Mouse (Mus musculus): ENCODE results near the gene Stard7. TPM values are rescaled to one million over a fixed set of nuclear protein-coding genes. Genes with fewer than 3 reads are reported as not detected.
A peak's percentile ranks its signal among the peaks of the same experiment; 100 is the strongest.

The Stard7 gene
- polyA plus RNA-seq, 1 experiment from 2014 or later: 37.9 TPM

GRCm38 (mm10) chr2:127341159-127341558 lies 71.1 kb downstream of the Stard7 start:
- Histone ChIP-seq H3K27ac (ENCODE audit: low read length) (no peak overlapping the region), H3K4me1 (ENCODE audit: insufficient read depth, low read depth, low read length) (no peaks in the 10 kb centered on the region), H3K9me3 (ENCODE audit: low read length) (no peaks in the 10 kb centered on the region), H3K9ac (replicated peaks; ENCODE audit: low read depth) (no peak overlapping the region), H3K36me3 (ENCODE audit: insufficient read depth, low read length) (no peaks in the 10 kb centered on the region), H3K27me3 (replicated peaks; ENCODE audit: insufficient read depth, low read length) (no peaks in the 10 kb centered on the region; the same call in 1 of the 2 replicates), H3K4me2 (replicated peaks; ENCODE audit: low read depth, low read length) (no peak overlapping the region), H3K4me3 (ENCODE audit: low read depth, low read length) (no peak overlapping the region)
- ATAC-seq (no peak), DNase-seq (ENCODE audit: low spot score) (peak; percentile 53)
- TF ChIP-seq CTCF (IDR thresholded peaks at IDR 0.05): peak; percentile 94
- TF ChIP-seq EP300 (IDR thresholded peaks at IDR 0.05): no peak
- 4% methylated on average over 3 of the region's 3 CpGs for WGBS

- Histone ChIP-seq H3K4me3 (ENCODE audit: low read depth, low read length) (no peak overlapping the region), H3K4me2 (replicated peaks; ENCODE audit: low read depth, low read length) (no peak overlapping the region), H3K27me3 (replicated peaks; ENCODE audit: insufficient read depth, low read length) (no peaks in the 10 kb centered on the region), H3K4me1 (ENCODE audit: insufficient read depth, low read depth, low read length) (no peaks in the 10 kb centered on the region), H3K9me3 (ENCODE audit: low read length) (no peaks in the 10 kb centered on the region), H3K36me3 (ENCODE audit: insufficient read depth, low read length) (no peaks in the 10 kb centered on the region), H3K9ac (replicated peaks; ENCODE audit: low read depth) (no peak overlapping the region), H3K27ac (ENCODE audit: low read length) (no peak overlapping the region)
- no peak for ATAC-seq
- WGBS: 45% methylated on average over 1 of the region's 1 CpGs
- no peak for DNase-seq (ENCODE audit: low spot score)
- TF ChIP-seq CTCF (IDR thresholded peaks at IDR 0.05) (peak; percentile 55), EP300 (IDR thresholded peaks at IDR 0.05) (no peak)
Observed at GRCm38 (mm10) chr2:127346334-127346733, 76.3 kb downstream of the Stard7 start.

GRCm38 (mm10) chr2:127347147-127347985 lies 77.3 kb downstream of the Stard7 start:
- no peaks in the 10 kb centered on the region for H3K36me3 ChIP-seq (ENCODE audit: insufficient read depth, low read length)
- no peak overlapping the region for H3K27ac ChIP-seq (ENCODE audit: low read length)
- no peaks in the 10 kb centered on the region for H3K27me3 ChIP-seq (replicated peaks; ENCODE audit: insufficient read depth, low read length)
- TF ChIP-seq EP300 (IDR thresholded peaks at IDR 0.05) (no peak), CTCF (IDR thresholded peaks at IDR 0.05) (no peak)
- DNase-seq (ENCODE audit: low spot score) (no peak), ATAC-seq (no peak)
- no peak overlapping the region for H3K4me3 ChIP-seq (ENCODE audit: low read depth, low read length)
- H3K4me1 ChIP-seq (ENCODE audit: insufficient read depth, low read depth, low read length): no peaks in the 10 kb centered on the region
- no peak overlapping the region for H3K4me2 ChIP-seq (replicated peaks; ENCODE audit: low read depth, low read length)
- H3K9ac ChIP-seq (replicated peaks; ENCODE audit: low read depth): no peak overlapping the region
- no peaks in the 10 kb centered on the region for H3K9me3 ChIP-seq (ENCODE audit: low read length)
- 73% methylated on average over 13 of the region's 13 CpGs for WGBS

Other genes with a start within 250 kb of the Stard7 start
- 44.3 and 48.8 TPM in 2 replicates for gene Blvra, start 199.6 kb upstream of the Stard7 start, polyA plus RNA-seq (2015; fragmentation: Nextera tagmentation; extraction: Ambion mirVana)
- 13.4 and 17.7 TPM in 2 replicates for gene Ncaph, start 136.3 kb upstream of the Stard7 start, polyA plus RNA-seq (2015; fragmentation: Nextera tagmentation; extraction: Ambion mirVana)
- 21.5 and 24.5 TPM in 2 replicates for gene Itpripl1, start 126.8 kb upstream of the Stard7 start, polyA plus RNA-seq (2015; fragmentation: Nextera tagmentation; extraction: Ambion mirVana)
- gene 1810024B03Rik, start 61.9 kb upstream of the Stard7 start, polyA plus RNA-seq (2015; fragmentation: Nextera tagmentation; extraction: Ambion mirVana): 1.9 and 2.0 TPM in 2 replicates
- 18.8 and 20.5 TPM in 2 replicates for gene Snrnp200, start 61.8 kb upstream of the Stard7 start, polyA plus RNA-seq (2015; fragmentation: Nextera tagmentation; extraction: Ambion mirVana)
- 54.4 and 61.4 TPM in 2 replicates for gene Ciao1, start 22.4 kb upstream of the Stard7 start, polyA plus RNA-seq (2015; fragmentation: Nextera tagmentation; extraction: Ambion mirVana)
- gene Tmem127, start 22.3 kb upstream of the Stard7 start, polyA plus RNA-seq (2015; fragmentation: Nextera tagmentation; extraction: Ambion mirVana): 30.4 and 32.9 TPM in 2 replicates
- gene Dusp2, start 65.9 kb downstream of the Stard7 start, polyA plus RNA-seq (2015; fragmentation: Nextera tagmentation; extraction: Ambion mirVana): 3.6 and 4.3 TPM in 2 replicates
- not detected in 2 replicates for gene Astl, start 68.4 kb downstream of the Stard7 start, polyA plus RNA-seq (2015; fragmentation: Nextera tagmentation; extraction: Ambion mirVana)
- gene Adra2b, start 93.0 kb downstream of the Stard7 start, polyA plus RNA-seq (2015; fragmentation: Nextera tagmentation; extraction: Ambion mirVana): 0.10 and 0.30 TPM in 2 replicates
- gene Gpat2, start 155.0 kb downstream of the Stard7 start, polyA plus RNA-seq (2015; fragmentation: Nextera tagmentation; extraction: Ambion mirVana): 0.21 and 0.23 TPM in 2 replicates
- 17.0 and 20.0 TPM in 2 replicates for gene Fahd2a, start 174.3 kb downstream of the Stard7 start, polyA plus RNA-seq (2015; fragmentation: Nextera tagmentation; extraction: Ambion mirVana)